Mouse (Mus musculus): ENCODE data around the gene Srgap3.

- no peak for TF ChIP-seq CTCF (IDR thresholded peaks at IDR 0.05; ENCODE audit: borderline replicate concordance, insufficient read depth, low read length)
- TF ChIP-seq POLR2A (IDR thresholded peaks at IDR 0.05; ENCODE audit: low read depth, low read length), result no peak
Observed at GRCm38 (mm10) chr6:112871241-112871780, 75.8 kb downstream of the Srgap3 start.

Data from embryonic fibroblast, embryonic 13.5 days (primary cell).